Mouse (Mus musculus): ENCODE results near the gene 1810049J17Rik. TPM values are rescaled to one million over a fixed set of nuclear protein-coding genes. Genes with fewer than 3 reads are reported as not detected.

Gene 1810049J17Rik
- polyA plus RNA-seq, 1 experiment: 0.47 TPM

DNA sequence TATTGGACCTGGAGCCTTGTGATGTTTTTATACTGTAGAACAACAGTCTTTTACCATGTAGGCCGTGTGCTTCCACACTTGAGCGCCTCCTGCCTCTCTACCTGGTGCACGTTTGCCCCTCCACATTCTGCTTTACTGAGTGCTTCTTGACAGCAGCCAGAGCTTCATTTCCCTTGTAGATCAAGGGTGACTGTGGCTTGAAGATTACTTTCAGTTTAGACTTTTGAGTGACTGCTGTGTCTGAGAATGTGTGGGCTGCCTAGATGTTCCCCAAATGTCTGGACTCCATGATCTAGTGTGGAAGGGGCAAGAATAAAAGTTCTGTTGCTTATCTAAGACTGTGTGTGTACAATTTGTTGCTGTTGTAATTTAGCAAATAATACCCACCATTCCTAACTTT, 27.3 kb upstream of the 1810049J17Rik start:
- DNase-seq (ENCODE audit: low read depth): no peak

DNA sequence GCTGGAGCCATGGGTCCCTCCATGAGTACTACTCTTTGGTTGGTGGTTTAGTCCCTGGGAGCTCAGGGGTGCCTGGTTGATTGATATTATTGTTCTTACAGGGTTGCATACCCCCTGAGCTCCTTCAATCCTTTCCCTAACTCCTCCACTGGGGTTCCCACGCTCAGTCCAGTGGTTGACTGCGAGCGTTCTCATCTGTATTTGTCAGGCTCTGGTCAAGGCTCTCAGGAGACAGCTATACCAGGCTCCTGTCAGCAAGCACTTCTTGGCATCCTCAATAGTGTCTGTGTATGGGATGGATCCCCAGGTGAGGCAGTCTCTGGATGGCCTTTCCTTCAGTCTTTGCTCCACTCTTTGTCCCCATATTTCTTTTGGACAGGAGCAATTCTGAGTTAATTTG, 25.2 kb upstream of the 1810049J17Rik start:
- no peak for DNase-seq (ENCODE audit: low read depth)

DNA sequence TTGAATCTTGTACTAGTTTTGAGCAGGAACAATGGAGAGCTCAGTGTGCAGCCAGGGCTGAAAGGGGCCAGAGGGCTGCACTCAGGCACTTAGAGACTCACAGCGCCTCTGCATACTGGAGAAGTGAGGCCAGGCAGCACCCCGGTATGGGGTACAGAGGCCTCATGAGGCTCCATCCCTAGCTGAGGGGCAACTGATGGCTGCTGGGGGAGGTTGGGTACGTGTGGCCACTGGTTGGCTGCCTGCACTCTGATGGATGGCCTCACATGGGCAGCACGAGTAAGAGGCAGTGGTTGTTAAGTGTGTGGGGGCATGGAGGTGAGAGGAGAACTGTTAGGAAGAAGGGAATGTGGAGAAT, 19.7 kb upstream of the 1810049J17Rik start:
- DNase-seq (ENCODE audit: low read depth): no peak

DNA sequence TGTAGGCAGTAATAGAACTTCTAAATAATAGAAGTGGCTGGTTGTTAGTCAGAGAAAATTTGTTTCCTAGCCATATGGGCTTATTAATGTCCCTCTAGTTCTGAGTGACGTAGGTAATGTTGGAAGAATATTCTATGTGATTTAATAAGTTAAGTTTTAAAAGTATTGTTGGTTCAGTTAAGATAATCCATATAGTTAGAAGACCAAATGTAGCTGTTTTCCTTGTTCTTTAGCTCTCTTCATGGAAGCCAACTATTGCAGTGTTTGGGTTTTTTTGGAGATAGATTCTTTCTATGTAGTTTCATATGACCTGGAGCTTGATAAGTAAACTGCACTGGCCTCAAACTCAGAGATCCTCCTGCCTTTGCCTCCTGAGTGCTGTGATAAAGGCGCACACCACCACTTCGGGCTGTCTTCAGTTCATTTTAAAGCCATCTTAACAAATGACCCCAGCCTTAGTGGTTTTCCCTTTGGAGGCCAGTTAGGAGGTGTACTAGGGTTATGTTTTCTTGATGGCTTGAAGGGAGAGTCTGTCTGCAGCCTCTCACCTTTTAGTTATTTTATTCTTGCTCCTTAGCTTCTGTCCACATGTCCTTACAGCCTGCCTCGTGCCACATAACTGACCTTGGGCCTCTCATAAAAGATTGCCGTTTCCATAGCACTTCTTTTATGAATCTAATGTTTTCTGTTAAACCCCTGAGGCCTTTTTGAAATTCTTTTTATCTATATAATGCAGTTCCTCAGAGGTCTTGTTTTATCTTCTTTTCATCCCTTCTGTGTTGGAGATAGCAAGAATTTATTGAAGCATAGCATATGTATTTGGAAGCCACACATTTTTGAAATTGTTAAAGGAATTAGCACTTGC, 19.1 kb upstream of the 1810049J17Rik start:
- no peak for DNase-seq (ENCODE audit: low read depth)

DNA sequence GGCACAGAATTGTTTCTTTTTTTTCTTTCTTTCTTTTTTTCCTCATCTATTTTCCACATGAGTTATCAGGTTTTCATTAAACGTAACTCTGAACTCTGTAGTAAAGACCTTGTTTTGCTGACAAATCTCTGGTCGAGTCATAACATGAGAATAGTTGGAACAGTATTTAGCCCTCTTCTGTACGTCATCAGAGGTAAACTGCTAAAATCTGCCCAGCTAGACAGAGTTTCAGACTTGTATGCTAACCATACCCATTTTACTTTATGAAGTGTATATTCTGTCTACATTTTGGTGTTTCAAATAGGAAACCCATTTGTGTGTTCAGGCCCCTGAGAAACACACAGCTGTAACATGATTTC, 16.1 kb upstream of the 1810049J17Rik start:
- DNase-seq (ENCODE audit: low read depth): no peak

DNA sequence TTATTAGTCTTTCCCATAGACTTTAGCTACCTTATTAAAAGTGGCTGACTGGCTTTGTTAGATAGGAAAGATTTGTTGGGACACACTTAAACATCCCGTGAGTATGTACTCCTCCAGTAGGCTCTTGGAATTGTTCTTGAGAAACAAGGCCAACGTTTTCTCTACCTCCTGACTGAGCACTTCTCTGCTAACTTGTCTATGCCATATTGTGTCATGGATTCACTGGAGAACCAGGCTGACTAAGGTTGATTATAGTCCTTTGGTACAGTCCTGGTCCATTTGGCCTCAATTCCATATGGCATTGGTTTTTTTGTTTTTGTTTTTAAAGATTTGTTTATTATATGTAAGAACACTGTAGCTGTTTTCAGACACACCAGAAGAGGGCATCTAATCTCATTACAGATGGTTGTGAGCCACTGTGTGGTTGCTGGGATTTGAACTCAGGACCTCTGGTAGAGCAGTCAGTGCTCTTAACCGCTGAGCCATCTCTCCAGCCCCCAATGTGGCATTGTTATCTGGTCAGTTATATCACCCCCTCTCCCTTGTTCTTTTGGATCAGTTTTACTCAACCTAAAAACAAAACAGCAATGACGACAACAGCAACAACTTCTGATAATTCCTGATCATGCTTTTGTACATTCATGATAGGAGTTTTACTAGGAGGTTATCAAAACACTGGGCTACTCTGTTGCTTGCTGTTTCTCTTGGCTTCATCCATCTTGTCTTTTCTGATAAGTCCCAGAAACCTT, 15.5 kb upstream of the 1810049J17Rik start:
- no peak for DNase-seq (ENCODE audit: low read depth)

DNA sequence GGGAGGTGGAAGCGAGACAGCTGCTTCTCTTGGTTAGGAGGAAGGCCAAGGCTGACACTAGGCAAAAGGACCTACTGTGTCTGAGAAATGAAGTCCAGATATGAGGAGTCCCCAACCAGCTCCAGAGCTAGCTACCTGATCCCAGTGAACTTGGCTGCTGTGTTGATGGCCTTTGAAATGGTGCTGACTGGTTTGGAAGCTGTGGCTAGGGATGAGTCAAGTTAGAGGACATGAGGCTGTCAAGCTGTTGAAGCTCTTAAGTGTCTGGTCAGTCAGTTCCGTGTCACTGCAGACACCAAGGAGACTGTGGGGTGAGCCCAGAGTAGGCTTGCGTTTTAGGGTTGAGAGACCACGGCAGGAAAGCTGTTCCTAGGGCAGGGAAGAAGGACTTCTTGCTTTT, 12.7 kb upstream of the 1810049J17Rik start:
- no peak for DNase-seq (ENCODE audit: low read depth)

DNA sequence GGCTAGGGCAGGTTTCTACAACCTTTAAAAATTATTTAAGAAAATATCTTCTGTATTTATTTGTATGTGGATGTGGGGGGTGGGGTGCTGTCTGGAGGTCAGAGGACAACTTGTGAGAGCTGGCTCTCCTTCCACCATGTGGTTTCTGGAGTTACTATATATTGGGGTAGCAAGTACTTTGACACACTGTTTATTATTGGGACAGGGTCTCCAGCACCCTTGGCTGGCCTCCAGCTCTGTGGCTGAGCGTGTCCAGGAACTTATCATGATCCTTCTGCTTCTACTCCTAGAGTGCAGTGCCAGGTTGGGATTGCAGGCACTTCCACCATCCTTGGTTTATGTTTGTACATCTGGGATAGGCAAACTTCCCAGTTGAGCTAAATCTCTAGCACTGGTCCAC, 9.6 kb upstream of the 1810049J17Rik start:
- no peak for DNase-seq (ENCODE audit: low read depth)

DNA sequence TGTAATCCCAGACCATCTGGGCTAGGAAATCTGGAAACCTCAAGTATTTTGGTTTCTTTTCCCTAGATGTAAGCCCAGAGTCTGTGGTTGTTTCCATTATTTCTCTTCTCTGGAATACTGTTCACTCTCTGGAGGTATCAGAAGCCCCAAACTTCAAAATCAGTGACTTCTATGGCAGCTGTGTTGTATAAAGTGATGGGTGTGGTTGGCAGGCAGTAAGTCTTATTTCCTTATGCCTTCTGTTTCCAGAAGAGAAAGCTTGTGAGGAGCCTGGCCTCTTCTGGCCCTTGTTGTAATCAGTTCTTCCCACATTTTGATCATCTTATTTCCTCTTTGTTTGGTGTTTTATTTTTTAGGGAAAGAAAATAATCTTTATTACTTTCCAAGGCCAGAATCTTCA, 9.2 kb upstream of the 1810049J17Rik start:
- no peak for DNase-seq (ENCODE audit: low read depth)

DNA sequence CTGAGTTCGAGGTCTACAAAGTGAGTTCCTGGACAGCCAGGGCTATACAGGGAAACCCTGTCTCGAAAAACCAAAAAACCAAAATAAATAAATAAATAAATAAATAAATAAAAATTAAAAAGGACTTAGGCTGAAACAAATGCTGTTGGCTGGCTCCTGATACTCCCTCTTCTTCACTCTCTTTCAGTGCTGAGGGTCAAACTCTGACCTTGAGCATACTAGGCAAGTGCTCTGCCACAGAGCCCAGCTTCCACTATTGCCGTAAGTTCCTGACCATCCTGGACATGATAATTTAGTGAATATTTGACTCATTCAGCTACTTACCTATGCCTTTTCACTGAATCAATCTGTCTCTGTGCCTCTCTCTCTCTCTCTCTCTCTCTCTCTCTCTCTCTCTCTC, 8.7 kb upstream of the 1810049J17Rik start:
- no peak for DNase-seq (ENCODE audit: low read depth)

DNA sequence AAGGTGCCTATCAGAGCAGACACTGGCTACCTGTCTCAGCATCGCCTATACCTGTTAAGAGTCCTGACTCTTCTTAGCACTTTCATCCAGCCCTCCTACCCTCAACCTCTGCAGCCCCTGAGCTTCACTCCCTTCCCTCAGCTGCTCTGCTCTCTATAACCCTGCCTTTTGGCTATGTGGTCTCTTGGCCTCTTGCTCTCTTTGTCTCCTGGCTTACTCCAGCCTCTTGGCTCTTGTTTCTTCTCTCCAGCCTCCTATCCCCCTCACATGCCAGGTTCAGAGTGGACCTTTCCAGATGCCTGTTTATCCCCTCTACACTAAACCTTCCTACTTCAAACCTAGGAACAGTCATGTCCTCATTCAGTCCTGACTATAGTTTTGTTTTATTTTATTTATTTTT, 2.6 kb upstream of the 1810049J17Rik start:
- DNase-seq (ENCODE audit: low read depth): no peak

DNA sequence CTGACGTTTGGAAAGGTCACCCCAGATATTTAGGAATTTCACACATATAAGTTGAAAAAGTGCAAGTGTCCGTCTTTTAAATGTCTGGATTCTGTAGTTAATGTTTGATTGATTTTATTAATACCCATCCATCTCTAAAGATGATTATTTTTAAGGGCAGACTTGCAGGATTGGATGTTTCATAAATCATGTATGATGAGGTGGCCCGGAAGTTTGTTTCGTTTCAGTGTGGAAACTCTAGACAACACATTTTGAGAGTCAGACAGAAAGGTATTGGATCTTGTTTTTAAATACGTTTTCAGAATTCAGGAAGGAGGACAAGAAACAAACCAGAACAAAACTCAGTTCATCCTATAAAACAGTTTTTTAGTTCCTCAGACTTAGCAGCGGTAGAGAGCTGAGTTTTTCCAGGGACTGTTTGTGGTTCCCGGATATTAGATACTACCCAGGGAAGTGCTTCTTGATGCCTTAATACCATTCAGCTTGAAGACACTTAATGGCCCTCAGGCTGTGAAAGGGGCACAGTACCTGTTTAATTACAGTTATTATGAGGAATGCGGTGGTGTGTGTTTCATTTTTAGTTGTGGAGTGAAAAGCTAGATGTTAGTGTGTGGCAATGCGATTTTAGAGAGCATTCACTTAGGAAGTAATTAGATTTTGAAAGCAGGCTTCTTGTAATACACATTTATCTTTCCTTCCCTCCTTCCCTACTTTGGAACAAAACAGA, 1.1 kb upstream of the 1810049J17Rik start:
- no peak for DNase-seq (ENCODE audit: low read depth)

DNA sequence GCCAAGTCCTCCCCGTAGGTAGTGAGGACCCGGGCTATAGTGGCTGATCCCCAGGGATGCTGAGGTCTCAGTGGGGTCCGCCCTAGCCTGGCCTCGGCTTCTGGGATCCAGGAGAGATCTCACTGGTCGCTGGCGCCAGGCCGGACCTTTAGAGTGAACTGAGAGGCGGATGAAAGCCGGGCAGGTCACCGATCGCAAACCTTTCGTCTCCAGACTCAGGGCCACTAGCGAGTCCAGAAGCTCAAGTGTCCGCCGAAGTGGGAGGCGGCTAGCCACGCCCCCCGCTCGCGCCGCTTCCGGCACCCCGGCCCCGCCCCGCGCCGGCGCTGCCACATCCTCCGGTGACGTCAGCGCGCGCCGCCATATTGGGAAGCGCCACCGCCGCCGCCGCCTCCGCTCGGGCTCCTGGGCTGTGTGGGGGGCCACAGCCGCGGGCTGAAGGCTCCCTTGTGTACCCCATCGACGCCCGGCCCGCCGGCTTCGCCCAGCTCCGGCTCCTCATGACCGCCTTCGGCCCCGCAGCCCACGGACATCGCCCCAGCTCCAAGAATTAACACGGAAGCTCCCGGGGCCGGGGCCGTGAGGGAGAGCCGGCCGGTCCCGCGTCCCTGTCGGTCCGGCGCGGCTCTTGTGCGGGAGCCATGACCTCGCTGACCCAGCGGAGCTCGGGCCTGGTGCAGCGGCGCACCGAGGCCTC, 460 bp downstream of the 1810049J17Rik start, which contains the start of gene Golph3:
Golph3 (plus strand) TSS at position 360 of the 697 bp plus-strand sequence.
- DNase-seq (ENCODE audit: low read depth): no peak

DNA sequence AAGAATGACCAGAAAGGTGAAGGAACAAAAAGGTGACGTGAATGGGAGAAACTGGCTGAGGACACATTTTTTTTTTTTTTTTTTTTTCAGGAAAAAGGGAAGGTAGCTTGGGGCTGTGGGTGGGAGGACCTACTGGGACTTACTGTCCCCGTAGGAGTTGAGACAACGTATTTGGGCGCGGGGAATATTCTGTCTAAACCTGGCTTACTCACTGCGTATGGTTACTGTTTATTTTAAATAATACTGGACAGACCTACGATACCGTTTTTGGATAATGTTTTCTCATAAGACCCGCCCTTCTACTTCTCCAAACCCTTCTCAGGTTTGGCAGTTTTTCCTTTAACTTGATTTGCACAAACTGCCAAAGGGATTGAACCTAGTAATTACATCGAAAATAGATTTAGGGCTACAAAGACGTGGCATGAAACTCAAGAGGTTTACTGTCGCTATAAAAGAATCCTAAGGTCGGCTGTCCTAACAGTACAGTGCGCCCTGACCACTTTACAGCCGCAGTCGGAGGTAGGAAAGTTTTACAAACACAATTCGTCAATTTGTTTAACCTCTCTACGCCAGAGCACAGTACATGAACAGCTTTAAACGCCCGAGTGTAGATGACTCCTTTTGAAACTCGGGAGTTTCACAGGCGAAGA, 1.1 kb downstream of the 1810049J17Rik start:
- DNase-seq (ENCODE audit: low read depth): peak; percentile 37

DNA sequence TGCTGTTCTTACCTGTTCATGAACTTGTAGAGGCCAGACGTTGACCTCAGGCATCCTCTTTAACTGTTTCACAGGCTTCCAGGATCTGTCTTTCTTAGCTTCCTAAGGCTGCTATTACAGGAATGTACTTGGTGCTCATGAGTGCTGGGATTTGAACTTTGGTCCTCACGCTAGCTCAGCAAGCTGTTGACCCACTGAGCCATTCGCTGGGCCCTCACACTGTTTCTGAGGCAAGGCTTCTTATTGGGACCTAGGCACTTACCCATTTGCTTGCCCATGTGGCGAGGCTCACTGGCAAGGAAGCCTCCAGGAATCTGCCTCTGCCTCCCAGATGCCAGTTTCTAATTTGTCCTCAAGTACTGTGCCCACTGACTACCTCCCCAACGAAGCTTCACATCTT, 1.8 kb downstream of the 1810049J17Rik start:
- no peak for DNase-seq (ENCODE audit: low read depth)

DNA sequence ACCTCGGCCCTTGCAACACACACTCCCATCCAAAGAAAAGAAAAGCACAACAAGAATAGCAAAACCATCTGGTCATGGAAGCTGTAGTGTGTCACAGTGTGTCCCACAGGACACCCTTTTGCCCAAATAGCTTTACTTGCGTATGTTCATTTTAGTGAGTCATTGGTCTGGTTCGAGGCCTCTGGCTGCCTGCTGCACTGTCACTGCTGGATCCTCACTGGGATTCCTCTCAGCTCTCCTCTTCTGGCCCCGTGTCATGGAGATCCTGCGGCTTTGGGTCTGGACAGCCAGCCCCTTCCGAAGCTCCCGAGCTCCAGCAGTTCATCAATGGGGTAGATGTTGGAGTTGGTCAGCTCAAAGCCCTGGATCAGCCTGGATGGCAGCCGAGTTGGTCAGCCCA, 3.2 kb downstream of the 1810049J17Rik start:
- no peak for DNase-seq (ENCODE audit: low read depth)

DNA sequence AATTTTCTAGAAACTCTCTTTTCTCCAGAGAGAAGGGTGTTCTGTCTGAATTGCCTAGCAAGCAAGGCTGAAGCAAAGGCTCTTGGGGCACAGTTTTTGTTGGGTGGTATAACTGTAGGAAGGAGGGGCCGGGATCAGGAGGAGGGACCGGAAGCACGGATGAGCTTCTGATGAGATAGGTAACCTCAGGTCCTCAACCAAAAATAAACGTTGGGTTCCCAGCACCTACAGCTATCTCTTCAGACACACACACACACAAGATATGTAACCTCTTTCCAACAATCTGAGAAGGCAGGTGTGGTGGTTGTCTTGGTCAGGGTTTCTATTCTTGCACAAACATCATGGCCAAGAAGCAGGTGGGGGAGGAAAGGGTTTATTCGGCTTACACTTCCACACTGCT, 4.4 kb downstream of the 1810049J17Rik start:
- no peak for DNase-seq (ENCODE audit: low read depth)

DNA sequence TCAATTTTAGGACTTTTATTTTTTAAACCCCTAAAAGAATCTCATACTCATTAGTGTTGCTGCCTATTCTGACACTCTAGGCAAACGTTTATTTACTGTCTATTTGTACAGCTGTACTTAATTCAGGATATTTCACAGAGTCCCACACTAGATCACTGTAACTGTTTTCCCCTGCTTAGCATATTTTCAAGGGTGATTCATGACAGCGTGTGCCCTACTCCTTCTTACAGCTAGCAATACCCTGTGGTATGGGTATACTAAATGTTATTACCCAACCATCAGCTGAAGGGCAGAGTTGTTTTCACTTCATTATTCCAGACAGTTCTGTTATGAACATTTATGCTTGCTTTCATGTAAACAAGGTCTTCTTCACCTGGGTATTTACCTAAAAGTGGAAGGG, 5.7 kb downstream of the 1810049J17Rik start:
- no peak for DNase-seq (ENCODE audit: low read depth)

DNA sequence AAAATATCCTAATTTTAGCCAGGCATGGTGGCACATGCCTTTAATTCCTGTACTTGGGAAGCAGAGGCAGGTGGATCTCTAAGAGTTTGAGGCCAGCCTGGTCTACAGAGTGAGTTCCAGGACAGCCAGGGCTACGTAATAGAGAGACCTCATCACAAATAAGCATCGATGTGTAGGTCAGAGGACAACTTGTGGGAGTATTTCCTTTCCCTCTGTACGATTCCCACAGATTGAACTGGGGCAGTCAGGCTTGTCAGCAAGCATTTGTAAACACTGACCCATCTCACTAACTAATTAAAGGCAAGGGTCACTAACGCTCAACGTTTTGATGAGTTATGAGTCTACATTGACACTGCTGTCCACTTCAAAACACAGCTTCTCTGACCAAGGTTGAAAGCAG, 7.1 kb downstream of the 1810049J17Rik start:
- no peak for DNase-seq (ENCODE audit: low read depth)

DNA sequence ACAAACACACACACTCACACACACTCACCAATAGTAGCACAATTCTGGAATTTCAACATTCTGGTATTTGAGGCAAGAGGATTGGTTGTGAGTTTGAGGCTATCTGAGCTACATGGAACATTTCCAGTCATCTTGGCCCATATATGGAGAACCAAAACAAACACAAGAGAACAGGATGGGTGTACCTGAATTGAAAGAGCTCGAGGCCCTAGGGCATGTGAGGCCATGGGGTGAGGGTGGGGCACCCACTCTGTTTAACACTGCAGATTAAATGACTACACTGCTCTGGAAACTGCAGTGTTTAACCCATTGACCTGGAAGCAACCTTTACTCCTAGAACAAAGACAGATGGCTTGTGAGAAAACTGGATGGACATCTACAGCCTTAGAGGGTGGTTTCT, 8.4 kb downstream of the 1810049J17Rik start:
- DNase-seq (ENCODE audit: low read depth): no peak

DNA sequence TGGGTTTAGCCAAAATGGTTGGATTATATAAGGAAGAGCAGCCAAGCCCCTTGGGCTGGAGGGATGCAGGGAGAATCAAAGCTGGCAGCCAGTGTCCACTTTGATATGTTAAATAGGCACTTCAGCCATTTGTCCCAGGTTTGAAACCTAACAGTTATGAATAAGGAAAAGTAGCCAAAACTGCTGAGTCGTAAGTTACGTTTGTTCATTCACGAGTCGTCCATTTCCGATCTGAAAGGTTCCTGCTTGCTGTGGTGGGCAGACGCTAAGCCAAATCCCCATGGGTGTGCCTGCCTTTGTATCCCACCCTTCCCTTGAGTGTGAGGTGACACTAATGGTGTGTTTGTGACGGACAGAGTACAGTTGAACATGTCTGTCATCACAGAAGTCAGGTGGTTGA, 10.2 kb downstream of the 1810049J17Rik start:
- DNase-seq (ENCODE audit: low read depth): no peak
